Mouse (Mus musculus) lung, embryonic 14.5 days (tissue): Measurements from ENCODE around the gene Exosc2. TPM values are rescaled to one million over a fixed set of nuclear protein-coding genes. Genes with fewer than 3 reads are reported as not detected.

ENCODE experiments used
- ATAC-seq: fragments of 200-750 bp; cut with Nextera tagmentation; 2 replicates; pipeline ENCODE4 v1.8.0; 2017; ENCODE audit warnings: mild to moderate bottlenecking, moderate TSS enrichment, moderate library complexity; ENCODE audit not compliant: insufficient read depth
- DNase-seq: peaks from one replicate; pipeline ENCODE4 v3.0.0-alpha.2; 2015
- H3K27ac ChIP-seq: fragments of 300-500 bp; sonication (generic); 2 replicates; pipeline ENCODE4 v1.5.1; 2014; ENCODE audit warnings: low read depth, mild to moderate bottlenecking, moderate library complexity
- H3K27me3 ChIP-seq: fragments of 300-500 bp; sonication (generic); 2 replicates; pipeline ENCODE4 v1.6.1; 2014; ENCODE audit warnings: low read length, control low read depth; ENCODE audit not compliant: insufficient read depth
- H3K36me3 ChIP-seq: fragments of 300-500 bp; sonication (generic); 2 replicates; pipeline ENCODE4 v1.6.1; 2014; ENCODE audit warnings: control low read depth; ENCODE audit not compliant: insufficient read depth
- H3K4me1 ChIP-seq: fragments of 300-500 bp; sonication (generic); 2 replicates; pipeline ENCODE4 v1.6.1; 2014; ENCODE audit warnings: antibody characterized with exemption, control low read depth; ENCODE audit not compliant: insufficient read depth
- H3K4me2 ChIP-seq: fragments of 300-500 bp; sonication (generic); 2 replicates; pipeline ENCODE4 v1.6.1; 2014; ENCODE audit warnings: mild to moderate bottlenecking
- H3K4me3 ChIP-seq: fragments of 300-500 bp; sonication (generic); 2 replicates; pipeline ENCODE4 v1.5.1; 2014; ENCODE audit warnings: low read depth, low read length
- H3K9ac ChIP-seq: fragments of 300-500 bp; sonication (generic); 2 replicates; pipeline ENCODE4 v1.6.1; 2014
- H3K9me3 ChIP-seq: fragments of 300-500 bp; sonication (generic); 2 replicates; pipeline ENCODE4 v1.6.1; 2016; ENCODE audit warnings: low read depth, low read length, control low read depth
- CTCF ChIP-seq: IDR thresholded peaks from 2 replicates; pipeline ENCODE4 v1.5.1; 2016; ENCODE audit warnings: antibody characterized with exemption, low read depth
- WGBS: fragments of 180-500 bp; shearing (Covaris S2); extraction: QIAGEN DNeasy Blood & Tissue Kit; methylation state at CpG from one replicate; pipeline ENCODE4 v1.1.7; 2014; 5-methylcytosine and 5-hydroxymethylcytosine counted together
- polyA plus RNA-seq: library from polyadenylated mRNA; unstranded; fragments of >200 nt; fragmentation: Nextera tagmentation; extraction: Ambion mirVana; gene quantifications from 2 replicates; pipeline ENCODE4 v1.2.1, GENCODE M21; 2014

Gene Exosc2
- polyA plus RNA-seq: 65.5 and 70.4 TPM in 2 replicates

- 1% methylated on average over 27 of the region's 27 CpGs for WGBS
- no peak for TF ChIP-seq CTCF
- Histone ChIP-seq H3K27ac (peak within 1 kb of the TSS; percentile 74), H3K36me3 (peaks cover 32% of the 10 kb centered on the region), H3K27me3 (no peaks in the 10 kb centered on the region), H3K9me3 (no peaks in the 10 kb centered on the region), H3K4me2 (peak within 1 kb of the TSS; percentile 89), H3K4me3 (peak within 1 kb of the TSS; percentile 83), H3K9ac (peak within 1 kb of the TSS; percentile 86), H3K4me1 (0 out of 2 replicates have a peak, but pooled peaks cover 2% of the 10 kb centered on the region)
- DNase-seq: peak; percentile 98
- peak; percentile 98 for ATAC-seq
Observed at GRCm38 (mm10) chr2:31670551-31671035, at the start of gene Exosc2. Gene Exosc2, plus strand, starts transcription at chr2:31670715.

DNA sequence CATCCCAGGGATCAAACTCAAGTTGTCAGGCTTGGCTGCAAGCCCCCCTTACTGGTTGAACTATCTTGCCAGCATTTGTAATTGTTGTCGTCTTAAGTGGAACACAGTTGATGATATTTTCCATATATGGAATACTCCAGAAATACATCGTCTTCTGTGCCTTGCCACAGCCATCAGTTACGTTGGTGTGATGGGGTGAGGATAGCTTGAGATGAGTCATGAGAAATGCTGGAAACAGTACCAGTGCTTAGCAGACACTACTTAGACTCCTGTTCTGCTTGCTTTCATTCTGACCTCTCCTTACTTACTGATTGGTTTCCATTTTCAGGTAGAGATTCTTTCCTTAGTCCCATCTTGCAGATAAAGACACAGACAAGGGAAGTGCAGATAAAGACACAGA is 37.0 kb upstream of the Exosc2 start:
- TF ChIP-seq CTCF: no peak
- ATAC-seq: no peak
- Histone ChIP-seq H3K4me2 (no peak overlapping the region), H3K4me1 (peaks cover 7% of the 10 kb centered on the region; the same call in 1 of the 2 replicates), H3K9ac (no peak overlapping the region), H3K27me3 (peaks cover 70% of the 10 kb centered on the region), H3K4me3 (no peak overlapping the region), H3K36me3 (no peaks in the 10 kb centered on the region), H3K9me3 (no peaks in the 10 kb centered on the region), H3K27ac (no peak overlapping the region)
- no peak for DNase-seq
- 35% methylated on average over 3 of the region's 3 CpGs for WGBS

DNA sequence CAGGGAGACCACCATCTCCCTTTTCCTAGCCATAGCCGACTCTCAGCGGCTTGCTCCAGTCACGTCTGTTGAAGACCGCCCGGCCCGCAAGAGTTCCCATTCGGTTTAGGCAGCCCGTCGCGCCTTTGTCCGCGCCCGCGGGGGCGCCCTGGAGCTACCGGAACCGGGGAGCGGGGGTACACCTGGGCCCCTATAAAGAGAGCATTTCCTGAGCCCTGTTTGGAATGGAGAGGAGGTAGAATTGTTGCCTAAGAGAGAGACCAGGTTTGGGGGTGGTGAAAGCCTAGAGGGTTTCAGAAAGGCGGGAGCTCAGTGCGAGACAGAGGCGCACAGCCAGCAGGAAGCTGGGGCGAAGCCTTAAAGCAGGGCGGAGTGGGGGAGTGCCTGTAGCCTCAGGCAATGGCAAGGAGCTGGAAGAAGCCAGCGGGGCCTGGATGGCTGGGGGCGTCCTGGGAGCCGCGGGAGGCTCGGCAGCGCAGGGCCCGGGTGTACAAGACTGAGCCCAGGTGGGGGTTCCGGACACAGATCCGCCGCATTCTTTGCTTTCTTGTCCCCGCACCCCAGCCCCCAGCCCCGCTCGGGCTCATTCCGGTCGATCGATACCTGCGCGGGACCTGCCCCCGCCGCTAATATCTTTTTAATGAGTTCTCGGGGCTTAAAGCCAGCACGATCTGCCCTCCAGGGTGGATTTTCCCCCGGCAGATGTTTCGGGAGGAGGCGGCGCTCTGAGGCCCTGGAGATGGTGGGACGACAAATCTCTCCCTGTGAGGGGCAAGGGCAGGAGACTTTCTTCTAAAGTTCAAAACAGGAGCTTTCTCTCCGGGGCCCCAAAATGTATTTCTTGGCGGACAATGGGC is 35.0 kb upstream of the Exosc2 start:
- TF ChIP-seq CTCF: no peak
- H3K4me2 ChIP-seq: peak overlapping the region; percentile 44
- no peaks in the 10 kb centered on the region for H3K9me3 ChIP-seq
- H3K27me3 ChIP-seq: peaks cover 89% of the 10 kb centered on the region
- H3K27ac ChIP-seq: no peak overlapping the region
- peaks cover 7% of the 10 kb centered on the region; the same call in 1 of the 2 replicates for H3K4me1 ChIP-seq
- under 1% methylated on average over 52 of the region's 52 CpGs for WGBS
- H3K9ac ChIP-seq: no peak overlapping the region; the same call in 1 of the 2 replicates
- ATAC-seq (no peak), DNase-seq (peak; percentile 41)
- peak overlapping the region; percentile 18; the same call in 1 of the 2 replicates for H3K4me3 ChIP-seq
- H3K36me3 ChIP-seq: no peaks in the 10 kb centered on the region

- Histone ChIP-seq H3K27ac (no peak overlapping the region), H3K9me3 (no peaks in the 10 kb centered on the region), H3K4me1 (peaks cover 7% of the 10 kb centered on the region; the same call in 1 of the 2 replicates), H3K4me3 (peak overlapping the region; percentile 18), H3K36me3 (no peaks in the 10 kb centered on the region), H3K4me2 (peak overlapping the region; percentile 44), H3K27me3 (peaks cover 97% of the 10 kb centered on the region), H3K9ac (no peak overlapping the region)
- no peak for DNase-seq
- no peak for TF ChIP-seq CTCF
- WGBS: under 1% methylated on average over 48 of the region's 48 CpGs
- ATAC-seq: no peak
Observed at GRCm38 (mm10) chr2:31636138-31636741, 34.3 kb upstream of the Exosc2 start.

DNA sequence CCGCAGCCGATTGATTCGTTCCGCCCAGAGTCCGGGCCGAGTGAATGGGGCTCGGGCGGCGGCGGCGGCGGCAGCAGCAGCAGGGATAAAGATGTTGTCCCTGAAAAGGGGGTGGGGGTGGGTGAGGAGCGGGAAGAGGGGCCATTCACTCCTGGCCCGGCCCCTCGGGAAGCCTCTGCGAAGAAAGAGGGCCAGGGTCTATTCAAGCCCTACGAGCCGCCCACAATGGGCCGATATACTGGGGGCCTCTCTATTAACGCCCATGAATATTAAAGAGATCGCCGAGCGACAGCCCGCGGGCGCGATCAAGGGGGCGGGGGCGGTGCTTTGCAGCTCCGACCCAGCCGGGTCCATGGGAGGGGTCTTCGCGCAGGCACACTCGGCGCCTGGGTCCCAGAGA is 33.8 kb upstream of the Exosc2 start:
- under 1% methylated on average over 35 of the region's 35 CpGs for WGBS

GRCm38 (mm10) chr2:31637311-31637710 is 33.2 kb upstream of the Exosc2 start:
- no peak for TF ChIP-seq CTCF
- no peak for ATAC-seq
- H3K9me3 ChIP-seq: no peaks in the 10 kb centered on the region
- WGBS: under 1% methylated on average over 12 of the region's 12 CpGs
- peaks cover 100% of the 10 kb centered on the region for H3K27me3 ChIP-seq
- peaks cover 7% of the 10 kb centered on the region; the same call in 1 of the 2 replicates for H3K4me1 ChIP-seq
- H3K9ac ChIP-seq: no peak overlapping the region
- no peaks in the 10 kb centered on the region for H3K36me3 ChIP-seq
- H3K4me3 ChIP-seq: no peak overlapping the region; the same call in 1 of the 2 replicates
- no peak overlapping the region for H3K27ac ChIP-seq
- DNase-seq: no peak
- H3K4me2 ChIP-seq: no peak overlapping the region

More for the DNA sequence above, 33.8 kb upstream of the Exosc2 start:
- H3K36me3 ChIP-seq: no peaks in the 10 kb centered on the region
- peak overlapping the region; percentile 18 for H3K4me3 ChIP-seq
- H3K9ac ChIP-seq: no peak overlapping the region
- no peak for ATAC-seq
- peaks cover 98% of the 10 kb centered on the region for H3K27me3 ChIP-seq
- peak overlapping the region; percentile 44 for H3K4me2 ChIP-seq
- peaks cover 7% of the 10 kb centered on the region; the same call in 1 of the 2 replicates for H3K4me1 ChIP-seq
- TF ChIP-seq CTCF: no peak
- H3K27ac ChIP-seq: no peak overlapping the region
- no peaks in the 10 kb centered on the region for H3K9me3 ChIP-seq
- no peak for DNase-seq

- peak; percentile 43 for TF ChIP-seq CTCF
- Histone ChIP-seq H3K9me3 (no peaks in the 10 kb centered on the region), H3K4me2 (no peak overlapping the region), H3K27me3 (peaks cover 100% of the 10 kb centered on the region), H3K4me3 (no peak overlapping the region), H3K9ac (no peak overlapping the region), H3K27ac (no peak overlapping the region), H3K36me3 (no peaks in the 10 kb centered on the region), H3K4me1 (peaks cover 7% of the 10 kb centered on the region; the same call in 1 of the 2 replicates)
- ATAC-seq (no peak), DNase-seq (peak; percentile 62)
- under 1% methylated on average over 22 of the region's 22 CpGs for WGBS
Observed at GRCm38 (mm10) chr2:31637807-31638206, 32.7 kb upstream of the Exosc2 start.
